Mouse (Mus musculus): ENCODE data around the gene Sass6. TPM values are rescaled to one million over a fixed set of nuclear protein-coding genes. Genes with fewer than 3 reads are reported as not detected.

Gene Sass6
- polyA plus RNA-seq, 1 experiment from 2014 or later, result 16.5 TPM

DNA sequence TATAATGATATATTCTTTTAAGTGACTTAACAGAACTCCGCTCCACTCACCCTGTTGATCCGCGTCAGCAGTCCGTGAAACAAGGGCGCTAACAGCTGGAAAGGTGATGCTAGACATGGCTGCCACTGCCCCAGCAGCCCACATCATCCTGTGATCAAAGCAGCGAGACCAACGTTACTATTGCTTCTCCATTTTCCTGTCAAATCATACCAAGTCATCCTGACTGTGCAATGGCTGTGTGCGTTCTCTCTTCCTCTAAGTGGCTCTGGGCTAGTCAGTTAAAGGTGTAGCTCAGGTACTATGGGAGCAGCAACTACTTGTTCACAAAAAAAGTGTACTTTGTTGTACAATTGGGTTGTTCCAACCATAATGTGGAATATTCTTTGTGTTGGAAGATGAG is 40.1 kb downstream of the Sass6 start:
- Histone ChIP-seq H3K4me2 (no peak overlapping the region), H3K27me3 (no peaks in the 10 kb centered on the region), H3K9ac (no peak overlapping the region), H3K4me3 (no peak overlapping the region), H3K9me3 (no peaks in the 10 kb centered on the region), H3K27ac (no peak overlapping the region), H3K4me1 (no peaks in the 10 kb centered on the region), H3K36me3 (peaks cover 70% of the 10 kb centered on the region)
- 92% methylated on average over 8 of the region's 8 CpGs for WGBS
- ATAC-seq (ENCODE audit: insufficient number of reproducible peaks, low FRiP score, low TSS enrichment, low read depth), result no peak

- ATAC-seq (ENCODE audit: insufficient number of reproducible peaks, low FRiP score, low TSS enrichment, low read depth), result no peak
- WGBS, result 68% methylated on average over 5 of the region's 5 CpGs
- Histone ChIP-seq H3K9ac (no peak overlapping the region), H3K27ac (no peak overlapping the region), H3K4me3 (no peak overlapping the region), H3K4me2 (no peak overlapping the region), H3K9me3 (no peaks in the 10 kb centered on the region), H3K4me1 (no peaks in the 10 kb centered on the region), H3K27me3 (no peaks in the 10 kb centered on the region), H3K36me3 (peaks cover 70% of the 10 kb centered on the region)
Measured at GRCm38 (mm10) chr3:116635799-116636198, 41.0 kb downstream of the Sass6 start.

DNA sequence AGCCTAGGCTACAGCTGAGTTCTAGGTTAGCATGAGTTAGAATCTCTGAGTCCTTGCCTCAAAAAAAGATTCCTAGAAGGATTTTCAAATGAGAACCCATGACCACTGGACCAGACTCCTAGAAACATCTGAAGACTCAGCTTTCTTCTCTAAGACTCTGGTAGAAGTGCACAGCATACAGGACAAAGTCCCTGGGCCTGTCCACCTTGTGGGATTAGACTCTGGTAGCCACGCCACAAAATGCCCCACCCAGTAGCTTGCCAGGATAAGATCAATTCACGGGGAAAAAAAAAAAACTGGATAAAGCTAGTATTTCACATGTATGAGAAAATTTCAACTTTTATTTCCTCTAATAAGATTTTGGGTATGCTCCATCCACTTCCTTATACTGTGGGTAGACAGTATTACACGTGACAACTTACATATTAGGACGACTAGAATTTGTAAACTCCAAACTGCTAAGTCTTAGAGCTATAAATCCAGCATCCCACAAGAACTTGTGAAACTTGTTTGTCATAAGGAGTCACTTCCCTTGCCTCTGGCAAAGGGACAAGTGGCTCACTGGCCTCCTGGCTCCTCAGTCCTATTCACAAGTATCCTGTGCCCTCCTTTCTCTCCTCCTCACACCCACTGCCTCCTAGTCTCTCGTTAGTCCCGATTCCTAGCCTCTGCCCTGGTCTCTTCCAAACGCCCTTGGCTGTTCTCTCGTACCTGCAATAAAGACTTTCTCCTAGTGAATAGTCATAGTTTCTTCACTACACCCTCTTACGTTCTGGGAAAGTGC is 43.1 kb downstream of the Sass6 start:
- Histone ChIP-seq H3K9me3 (no peaks in the 10 kb centered on the region), H3K27me3 (no peaks in the 10 kb centered on the region), H3K4me3 (no peak overlapping the region), H3K9ac (no peak overlapping the region), H3K4me2 (no peak overlapping the region), H3K4me1 (no peaks in the 10 kb centered on the region), H3K36me3 (peaks cover 79% of the 10 kb centered on the region), H3K27ac (no peak overlapping the region)
- 73% methylated on average over 9 of the region's 9 CpGs for WGBS
- no peak for ATAC-seq (ENCODE audit: insufficient number of reproducible peaks, low FRiP score, low TSS enrichment, low read depth)

DNA sequence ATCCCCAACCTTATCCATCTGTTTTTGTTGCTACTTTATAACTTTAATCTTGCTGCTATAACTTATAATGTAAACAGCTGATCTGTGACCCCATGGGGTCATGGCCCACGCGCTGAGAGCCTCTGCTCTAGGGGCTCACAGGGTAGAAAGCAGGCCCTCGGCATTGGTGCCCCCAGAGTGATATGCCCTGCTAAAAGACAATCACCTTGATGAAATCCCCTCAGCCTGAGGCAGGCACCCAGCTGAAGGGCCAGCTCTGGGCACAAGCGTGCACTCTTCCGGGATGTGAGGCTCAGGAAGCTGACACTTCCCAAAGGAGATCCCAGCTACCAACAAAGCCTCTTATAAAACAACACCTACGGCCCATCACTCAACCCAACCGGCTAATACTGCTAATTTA is 43.8 kb downstream of the Sass6 start:
- 85% methylated on average over 7 of the region's 7 CpGs for WGBS
- no peak for ATAC-seq (ENCODE audit: insufficient number of reproducible peaks, low FRiP score, low TSS enrichment, low read depth)
- Histone ChIP-seq H3K4me3 (no peak overlapping the region), H3K9ac (no peak overlapping the region), H3K4me1 (no peaks in the 10 kb centered on the region), H3K36me3 (peaks cover 82% of the 10 kb centered on the region), H3K27me3 (no peaks in the 10 kb centered on the region), H3K4me2 (no peak overlapping the region), H3K9me3 (no peaks in the 10 kb centered on the region), H3K27ac (no peak overlapping the region)

- no peaks in the 10 kb centered on the region for H3K27me3 ChIP-seq
- no peaks in the 10 kb centered on the region for H3K4me1 ChIP-seq
- H3K4me3 ChIP-seq, result no peak overlapping the region
- 79% methylated on average over 1 of the region's 1 CpGs for WGBS
- ATAC-seq (ENCODE audit: insufficient number of reproducible peaks, low FRiP score, low TSS enrichment, low read depth), result no peak
- H3K9me3 ChIP-seq, result no peaks in the 10 kb centered on the region
- no peak overlapping the region for H3K4me2 ChIP-seq
- H3K9ac ChIP-seq, result no peak overlapping the region
- H3K27ac ChIP-seq, result no peak overlapping the region
- H3K36me3 ChIP-seq, result peaks cover 76% of the 10 kb centered on the region
Measured at GRCm38 (mm10) chr3:116640024-116640423, 45.2 kb downstream of the Sass6 start.

- 91% methylated on average over 6 of the region's 6 CpGs for WGBS
- no peak for ATAC-seq (ENCODE audit: insufficient number of reproducible peaks, low FRiP score, low TSS enrichment, low read depth)
- H3K36me3 ChIP-seq, result peaks cover 77% of the 10 kb centered on the region
- H3K4me2 ChIP-seq, result no peak overlapping the region
- no peak overlapping the region for H3K4me3 ChIP-seq
- no peaks in the 10 kb centered on the region for H3K4me1 ChIP-seq
- H3K27me3 ChIP-seq, result no peaks in the 10 kb centered on the region
- H3K27ac ChIP-seq, result no peak overlapping the region
- H3K9me3 ChIP-seq, result no peaks in the 10 kb centered on the region
- no peak overlapping the region for H3K9ac ChIP-seq
Measured at GRCm38 (mm10) chr3:116641811-116642371, 47.1 kb downstream of the Sass6 start.

DNA sequence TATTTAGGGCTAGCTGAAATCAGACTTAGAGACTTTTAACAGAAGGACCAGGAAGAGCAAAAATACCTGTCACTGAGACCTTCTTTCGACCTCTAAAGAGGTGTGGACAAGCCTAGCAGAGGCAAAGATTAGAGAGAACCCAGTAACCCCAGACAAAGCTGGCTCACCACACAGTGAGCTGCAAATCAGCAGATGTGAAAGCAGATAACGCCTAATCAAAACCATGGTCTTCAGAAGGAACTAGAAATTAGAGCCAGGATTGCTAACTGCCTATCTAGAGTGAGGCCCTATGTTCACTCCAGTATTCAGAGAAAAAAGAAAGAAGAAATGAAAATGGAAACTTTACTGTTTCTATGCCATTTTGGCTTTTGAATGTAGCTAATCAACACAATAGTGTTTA is 47.6 kb downstream of the Sass6 start:
- H3K9me3 ChIP-seq, result no peaks in the 10 kb centered on the region
- WGBS, result 76% methylated on average over 2 of the region's 2 CpGs
- H3K27ac ChIP-seq, result no peak overlapping the region
- no peaks in the 10 kb centered on the region for H3K27me3 ChIP-seq
- no peak overlapping the region for H3K9ac ChIP-seq
- H3K36me3 ChIP-seq, result peaks cover 77% of the 10 kb centered on the region
- no peak for ATAC-seq (ENCODE audit: insufficient number of reproducible peaks, low FRiP score, low TSS enrichment, low read depth)
- no peaks in the 10 kb centered on the region for H3K4me1 ChIP-seq
- no peak overlapping the region for H3K4me2 ChIP-seq
- H3K4me3 ChIP-seq, result no peak overlapping the region

- H3K4me2 ChIP-seq, result no peak overlapping the region
- no peak for ATAC-seq (ENCODE audit: insufficient number of reproducible peaks, low FRiP score, low TSS enrichment, low read depth)
- H3K27ac ChIP-seq, result no peak overlapping the region
- H3K4me1 ChIP-seq, result no peaks in the 10 kb centered on the region
- H3K9ac ChIP-seq, result no peak overlapping the region
- no peaks in the 10 kb centered on the region for H3K27me3 ChIP-seq
- peaks cover 71% of the 10 kb centered on the region for H3K36me3 ChIP-seq
- no peaks in the 10 kb centered on the region for H3K9me3 ChIP-seq
- 96% methylated on average over 1 of the region's 1 CpGs for WGBS
- no peak overlapping the region for H3K4me3 ChIP-seq
Measured at GRCm38 (mm10) chr3:116646387-116646786, 51.6 kb downstream of the Sass6 start.

DNA sequence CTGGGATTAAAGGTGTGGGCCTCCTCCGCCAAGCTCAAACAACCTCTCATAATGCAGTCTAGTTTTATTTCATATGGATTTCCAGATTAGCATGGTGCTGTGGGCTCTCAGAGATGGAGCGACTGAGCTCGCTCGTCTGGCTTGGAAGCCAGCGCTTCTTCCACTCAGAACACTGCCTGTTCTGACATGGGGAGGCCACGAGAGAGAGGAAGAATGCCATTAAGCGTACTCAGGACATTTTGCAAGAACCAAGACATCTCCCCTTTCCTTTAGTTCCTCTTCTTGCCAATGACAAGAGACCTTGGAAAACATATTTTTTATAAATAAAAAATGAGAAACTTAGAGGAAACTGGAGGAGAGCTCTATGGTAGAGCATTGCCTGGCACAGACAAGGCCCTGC is 54.0 kb downstream of the Sass6 start:
- Histone ChIP-seq H3K4me3 (no peak overlapping the region), H3K9me3 (no peaks in the 10 kb centered on the region), H3K36me3 (peaks cover 51% of the 10 kb centered on the region), H3K4me2 (no peak overlapping the region), H3K9ac (no peak overlapping the region), H3K27me3 (no peaks in the 10 kb centered on the region), H3K4me1 (0 out of 2 replicates have a peak, but pooled peaks cover 2% of the 10 kb centered on the region), H3K27ac (no peak overlapping the region)
- 93% methylated on average over 7 of the region's 7 CpGs for WGBS
- no peak for ATAC-seq (ENCODE audit: insufficient number of reproducible peaks, low FRiP score, low TSS enrichment, low read depth)

DNA sequence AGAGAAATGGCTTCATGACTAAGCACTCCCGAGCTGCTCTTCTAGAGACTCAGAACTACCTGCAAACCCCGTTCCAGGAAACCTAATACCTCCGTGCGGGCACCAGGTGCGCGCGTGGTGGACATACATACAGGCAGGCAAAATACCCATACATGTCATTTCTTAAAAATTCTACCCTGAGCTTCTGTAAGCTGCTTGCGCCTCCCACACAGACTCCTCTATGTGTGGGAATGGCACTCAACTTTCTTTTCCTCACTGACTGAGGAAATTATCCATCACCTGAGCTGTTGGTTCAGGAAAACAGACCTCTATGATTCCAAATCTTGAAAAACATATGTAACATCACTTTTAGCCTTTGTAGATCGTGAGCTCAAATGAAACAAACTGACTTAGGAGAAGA is 55.9 kb downstream of the Sass6 start:
- 92% methylated on average over 9 of the region's 9 CpGs for WGBS
- Histone ChIP-seq H3K36me3 (peaks cover 38% of the 10 kb centered on the region), H3K9ac (no peak overlapping the region), H3K27ac (no peak overlapping the region), H3K27me3 (no peaks in the 10 kb centered on the region), H3K9me3 (no peaks in the 10 kb centered on the region), H3K4me1 (peaks cover 2% of the 10 kb centered on the region; the same call in 1 of the 2 replicates), H3K4me3 (no peak overlapping the region), H3K4me2 (no peak overlapping the region)
- ATAC-seq (ENCODE audit: insufficient number of reproducible peaks, low FRiP score, low TSS enrichment, low read depth), result no peak

GRCm38 (mm10) chr3:116652033-116652446 is 57.3 kb downstream of the Sass6 start:
- ATAC-seq (ENCODE audit: insufficient number of reproducible peaks, low FRiP score, low TSS enrichment, low read depth), result no peak
- Histone ChIP-seq H3K9me3 (no peaks in the 10 kb centered on the region), H3K4me2 (no peak overlapping the region), H3K4me1 (peaks cover 2% of the 10 kb centered on the region; the same call in 1 of the 2 replicates), H3K27ac (no peak overlapping the region), H3K36me3 (peaks cover 25% of the 10 kb centered on the region), H3K9ac (no peak overlapping the region), H3K4me3 (no peak overlapping the region), H3K27me3 (no peaks in the 10 kb centered on the region)
- WGBS, result 71% methylated on average over 3 of the region's 3 CpGs

DNA sequence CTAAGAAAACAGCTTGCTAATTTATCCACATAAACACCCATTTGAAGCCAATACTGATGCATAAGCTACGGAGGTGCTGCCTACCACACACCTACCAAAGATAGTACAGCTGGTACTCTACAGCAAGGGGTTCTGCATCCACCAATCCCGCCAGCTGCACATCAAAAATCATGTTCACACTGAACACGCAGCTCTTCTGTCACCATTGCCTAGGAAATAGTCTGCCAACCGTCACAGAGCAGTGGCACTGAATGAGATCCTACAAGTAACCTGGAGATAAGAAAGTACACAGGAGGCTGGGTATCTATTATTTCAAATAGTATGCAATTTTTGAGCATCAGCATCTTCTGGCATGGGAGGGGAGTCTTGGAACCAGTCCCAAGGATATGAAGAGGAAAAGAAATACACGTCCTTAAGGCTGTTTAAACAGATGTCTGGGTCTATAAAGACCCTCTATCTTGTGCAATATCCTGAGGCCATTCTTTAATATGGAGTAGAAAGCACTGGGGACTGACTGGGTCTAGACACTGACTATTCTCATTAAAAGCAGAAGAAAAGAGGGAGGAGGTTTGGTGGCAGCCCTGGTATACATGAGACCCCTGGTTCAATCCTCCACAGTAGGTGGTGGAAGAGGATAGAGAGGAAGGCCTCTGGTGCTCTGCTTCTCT is 58.6 kb downstream of the Sass6 start:
- peaks cover 18% of the 10 kb centered on the region for H3K36me3 ChIP-seq
- ATAC-seq (ENCODE audit: insufficient number of reproducible peaks, low FRiP score, low TSS enrichment, low read depth), result no peak
- H3K27me3 ChIP-seq, result no peaks in the 10 kb centered on the region
- H3K4me1 ChIP-seq, result peaks cover 2% of the 10 kb centered on the region; the same call in 1 of the 2 replicates
- H3K9ac ChIP-seq, result no peak overlapping the region
- WGBS, result 70% methylated on average over 5 of the region's 5 CpGs
- H3K9me3 ChIP-seq, result no peaks in the 10 kb centered on the region
- no peak overlapping the region for H3K4me3 ChIP-seq
- no peak overlapping the region for H3K27ac ChIP-seq
- no peak overlapping the region for H3K4me2 ChIP-seq

Data from limb, embryonic 15.5 days (tissue).